Mouse (Mus musculus): ENCODE measurements around the gene Cpe.
A peak's percentile ranks its signal among the peaks of the same experiment; 100 is the strongest.

The Cpe gene

GRCm38 (mm10) chr8:64629034-64629760 lies 63.7 kb downstream of the Cpe start:
- DNase-seq = no peak

GRCm38 (mm10) chr8:64628039-64628438 lies 64.8 kb downstream of the Cpe start:
- no peak for DNase-seq

GRCm38 (mm10) chr8:64624603-64625037 lies 68.2 kb downstream of the Cpe start:
- no peak for DNase-seq

DNA sequence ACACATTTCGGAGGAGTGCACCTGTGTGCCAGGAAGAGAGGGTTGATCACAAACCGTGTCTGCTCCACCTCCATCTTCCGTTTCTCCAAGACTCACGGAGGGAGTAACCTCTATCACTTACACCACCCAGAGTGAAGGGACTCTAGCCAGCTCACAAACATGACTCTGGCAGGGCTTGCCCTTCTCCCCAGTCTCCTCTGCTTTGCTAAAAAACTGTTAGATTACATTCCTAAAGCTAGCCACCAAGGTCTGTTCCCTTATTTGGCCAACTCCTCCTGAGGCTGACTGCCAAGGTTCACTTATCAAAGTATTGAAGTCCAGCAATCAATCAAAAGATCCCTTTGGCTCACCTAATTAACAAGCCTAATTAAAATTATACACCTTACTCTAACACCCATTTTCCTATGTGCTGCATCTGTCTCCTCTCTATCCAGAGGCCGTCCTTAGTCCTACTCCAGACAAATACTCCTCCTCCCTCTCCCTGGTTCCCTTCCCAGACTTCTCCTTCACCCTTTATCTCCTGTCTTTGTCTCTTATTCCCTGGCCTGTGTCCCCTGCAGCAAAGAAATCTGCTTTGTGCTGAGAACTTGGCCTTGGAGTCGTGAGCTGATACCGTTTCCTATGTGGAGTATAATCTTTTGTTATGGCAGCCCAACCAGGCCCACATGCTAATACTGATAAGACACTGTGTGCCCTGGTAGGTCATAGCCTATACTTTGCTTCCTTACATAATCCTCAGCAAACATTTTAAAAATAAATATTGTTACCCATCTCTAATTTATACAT lies 72.3 kb downstream of the Cpe start:
- DNase-seq = no peak

GRCm38 (mm10) chr8:64619661-64620060 lies 73.2 kb downstream of the Cpe start:
- DNase-seq = no peak

- peak in 1 of 2 experiments; percentile 30 for DNase-seq
These were observed 74.2 kb downstream of the Cpe start for GRCm38 (mm10) chr8:64618618-64619017.

DNA sequence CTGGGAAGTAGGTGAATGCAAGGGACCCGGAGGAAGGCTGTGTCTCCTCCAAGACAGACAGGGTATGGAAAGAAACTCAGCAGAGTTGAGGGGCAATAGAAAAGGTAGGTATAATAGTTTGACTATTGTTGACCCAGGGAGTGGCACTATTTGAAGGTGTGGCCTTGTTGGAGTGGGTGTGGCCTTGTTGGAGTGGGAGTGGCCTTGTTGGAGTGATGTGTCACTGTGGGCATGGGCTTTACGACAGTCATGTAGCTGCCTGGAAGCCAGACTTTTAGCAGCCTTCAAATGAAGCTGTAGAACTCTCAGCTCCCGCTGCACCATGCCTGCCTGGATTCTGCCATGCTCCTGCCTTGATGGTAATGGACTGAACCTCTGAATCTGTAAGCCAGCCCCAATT lies 76.3 kb downstream of the Cpe start:
- no peak for DNase-seq

DNA sequence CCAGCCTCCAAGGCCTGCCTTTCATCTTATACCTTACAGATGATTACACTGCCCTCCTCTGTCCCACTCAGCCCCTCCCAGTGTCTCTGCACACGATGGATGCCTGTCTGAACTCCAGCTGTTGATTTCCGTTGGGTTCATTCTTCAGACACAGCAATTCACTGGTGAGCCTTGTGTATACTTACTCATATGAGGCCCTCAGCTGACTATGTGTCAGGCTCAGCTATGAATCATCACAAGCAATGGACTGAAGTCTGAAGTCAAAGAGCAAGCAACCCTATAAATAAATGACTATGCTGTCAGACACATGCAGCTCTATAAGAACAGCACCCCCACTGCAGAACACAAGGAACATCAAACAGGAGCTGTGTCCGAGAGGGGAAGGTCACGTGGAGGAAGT lies 77.4 kb downstream of the Cpe start:
- no peak for DNase-seq

DNA sequence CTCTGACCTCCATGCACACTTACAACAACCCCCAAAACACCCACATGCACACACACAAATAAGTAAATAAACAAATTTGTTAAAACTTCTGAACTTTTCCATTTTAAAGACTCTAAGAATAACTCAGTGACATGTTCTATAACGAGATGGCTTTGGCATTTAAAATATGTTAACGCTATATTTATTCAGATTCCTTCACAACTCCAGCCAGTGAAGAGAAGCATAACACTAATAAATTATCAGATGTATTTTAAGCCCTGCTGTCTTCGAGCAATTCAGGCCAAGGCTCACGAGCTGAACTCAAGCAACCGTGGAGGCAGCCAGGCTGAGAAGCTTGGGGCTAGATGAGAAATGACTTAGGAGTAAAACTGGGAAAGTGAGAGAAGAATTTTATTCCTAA lies 79.2 kb downstream of the Cpe start:
- DNase-seq = no peak

GRCm38 (mm10) chr8:64611210-64611974 lies 81.5 kb downstream of the Cpe start:
- no peak for DNase-seq

- no peak for DNase-seq
These were observed 83.9 kb downstream of the Cpe start for GRCm38 (mm10) chr8:64608931-64609330.

- DNase-seq = no peak
These were observed 86.8 kb downstream of the Cpe start for GRCm38 (mm10) chr8:64606015-64606414.

DNA sequence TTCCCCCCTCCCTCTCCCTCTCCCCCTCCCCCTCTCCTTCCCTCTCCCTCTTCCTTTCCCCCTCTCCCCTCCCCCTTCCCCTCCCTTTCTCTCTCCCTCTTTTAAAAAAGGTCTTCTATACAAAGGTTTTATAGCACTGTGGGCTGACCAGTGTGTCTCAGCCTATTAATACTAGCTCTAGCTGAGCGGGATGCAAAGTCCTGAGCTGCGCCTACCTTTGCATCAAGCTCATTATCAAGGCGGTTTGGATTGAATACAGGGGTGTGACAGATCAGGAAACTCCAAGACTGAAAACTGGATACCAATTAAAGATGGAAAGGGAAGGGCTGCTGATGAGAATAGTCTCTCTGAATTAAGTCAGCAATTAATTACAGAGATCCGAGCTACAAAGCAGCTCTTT lies 94.6 kb downstream of the Cpe start:
- DNase-seq = no peak

- DNase-seq = peak in 1 of 2 experiments; percentile 51
These were observed 95.5 kb downstream of the Cpe start for GRCm38 (mm10) chr8:64597042-64597970.

GRCm38 (mm10) chr8:64596396-64596795 lies 96.5 kb downstream of the Cpe start:
- no peak for DNase-seq

- no peak for DNase-seq
These were observed 102.4 kb downstream of the Cpe start for GRCm38 (mm10) chr8:64590456-64590855.

GRCm38 (mm10) chr8:64582887-64583286 lies 110.0 kb downstream of the Cpe start:
- DNase-seq = no peak

DNA sequence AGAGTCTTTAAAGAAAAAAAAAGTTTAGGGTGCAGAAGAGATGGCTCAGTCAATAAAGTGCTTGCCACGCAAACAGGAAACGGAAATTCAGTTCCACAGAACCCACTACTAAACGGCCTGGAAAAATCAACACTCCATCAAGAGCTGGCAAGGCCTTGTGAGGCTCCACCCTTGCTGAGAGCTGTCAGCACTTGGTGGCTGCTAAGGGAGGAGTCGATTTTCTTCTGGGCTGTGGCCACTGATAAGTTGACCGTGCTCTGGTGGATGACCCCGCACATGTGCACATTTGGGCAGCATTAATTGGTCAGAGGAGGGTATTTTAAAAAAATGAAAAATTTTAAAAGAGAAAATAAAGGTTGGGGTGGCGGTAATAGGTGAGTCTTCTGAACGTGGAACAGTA lies 114.6 kb downstream of the Cpe start:
- no peak for DNase-seq

GRCm38 (mm10) chr8:64575001-64575400 lies 117.9 kb downstream of the Cpe start:
- no peak for DNase-seq

DNA sequence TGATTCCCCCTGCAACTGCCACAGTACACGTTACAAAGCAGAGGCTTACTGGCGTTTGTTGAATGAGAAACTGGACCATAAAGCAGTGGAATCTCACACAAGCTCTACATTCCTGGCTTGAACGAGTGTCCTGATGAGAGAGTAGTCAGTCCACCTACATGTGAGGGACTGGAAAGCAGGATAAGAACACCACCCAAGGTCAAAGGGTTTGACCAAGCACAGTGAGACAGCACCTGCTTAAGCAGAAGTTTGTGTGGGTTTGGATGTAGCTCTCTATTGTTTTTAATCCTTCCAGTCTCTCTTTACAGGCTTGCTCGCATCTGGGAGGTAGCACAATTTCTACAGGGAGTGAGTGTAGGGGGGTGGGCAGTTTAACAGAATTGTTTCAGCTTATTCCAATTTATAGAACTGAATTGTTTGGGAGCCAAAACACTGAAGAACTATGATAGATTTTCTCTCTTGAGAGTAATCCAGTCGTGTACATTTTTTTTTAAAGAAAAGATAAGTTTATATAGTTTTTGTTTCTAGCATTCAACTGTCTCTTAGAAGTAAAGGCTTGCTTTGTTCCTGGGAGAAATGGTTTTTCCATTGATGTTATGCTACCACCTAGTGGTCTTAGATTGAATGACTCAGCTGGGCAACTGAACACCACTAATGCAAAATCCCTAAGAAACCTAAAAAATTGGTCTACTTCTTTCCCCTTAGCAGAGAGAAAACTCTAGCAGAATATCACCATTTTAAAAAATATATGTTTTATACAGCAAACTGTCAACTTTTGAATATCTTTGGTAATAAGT lies 144.6 kb downstream of the Cpe start:
- DNase-seq = no peak

GRCm38 (mm10) chr8:64543441-64543840 lies 149.4 kb downstream of the Cpe start:
- no peak for DNase-seq

All from spleen, adult 18-20 months (tissue).